Mouse (Mus musculus) forebrain, embryonic 13.5 days (tissue): ENCODE data around the gene Alg13. TPM values are rescaled to one million over a fixed set of nuclear protein-coding genes. Genes with fewer than 3 reads are reported as not detected.

Experiments
- ATAC-seq: fragments of 200-750 bp; cut with Nextera tagmentation; 2 replicates; pipeline ENCODE4 v1.8.0; 2017
- H3K27ac ChIP-seq: fragments of 300-500 bp; sonication (generic); 2 replicates; pipeline ENCODE4 v1.5.1; 2015; ENCODE audit warnings: inconsistent platforms, mild to moderate bottlenecking, moderate library complexity
- H3K27me3 ChIP-seq: fragments of 300-500 bp; sonication (generic); 2 replicates; pipeline ENCODE4 v1.6.1; 2015; ENCODE audit warnings: mild to moderate bottlenecking, inconsistent platforms
- H3K36me3 ChIP-seq: fragments of 300-500 bp; sonication (generic); 2 replicates; pipeline ENCODE4 v1.6.1; 2015; ENCODE audit warnings: mild to moderate bottlenecking, inconsistent platforms; ENCODE audit not compliant: poor library complexity, severe bottlenecking
- H3K4me1 ChIP-seq: fragments of 300-500 bp; sonication (generic); 2 replicates; pipeline ENCODE4 v1.6.1; 2015; ENCODE audit warnings: inconsistent platforms
- H3K4me2 ChIP-seq: fragments of 300-500 bp; sonication (generic); 2 replicates; pipeline ENCODE4 v1.6.1; 2015; ENCODE audit warnings: inconsistent platforms, mild to moderate bottlenecking, moderate library complexity
- H3K4me3 ChIP-seq: fragments of 300-500 bp; sonication (generic); 2 replicates; pipeline ENCODE4 v1.5.1; 2015; ENCODE audit warnings: mild to moderate bottlenecking, inconsistent platforms
- H3K9ac ChIP-seq: fragments of 300-500 bp; sonication (generic); 2 replicates; pipeline ENCODE4 v1.6.1; 2015; ENCODE audit warnings: mild to moderate bottlenecking, inconsistent platforms
- H3K9me3 ChIP-seq: fragments of 300-500 bp; sonication (generic); replicated peaks from 2 replicates; pipeline ENCODE4 v1.6.1; 2016; ENCODE audit warnings: inconsistent platforms
- WGBS: fragments of 180-500 bp; shearing (Covaris S2); methylation state at CpG from one replicate; pipeline ENCODE4 v1.1.7; 2015; 5-methylcytosine and 5-hydroxymethylcytosine counted together
- polyA plus RNA-seq: library from polyadenylated mRNA; unstranded; fragments of >200 nt; fragmentation: Nextera tagmentation; extraction: Ambion mirVana; gene quantifications from 2 replicates; pipeline ENCODE4 v1.2.1, GENCODE M21; 2015

The Alg13 gene
- polyA plus RNA-seq: 18.6 and 20.6 TPM in 2 replicates

- ATAC-seq: peak; percentile 95
- H3K27me3 ChIP-seq: no peaks in the 10 kb centered on the region
- peak within 1 kb of the TSS; percentile 71 for H3K9ac ChIP-seq
- H3K4me2 ChIP-seq: peak within 1 kb of the TSS; percentile 80
- peak within 1 kb of the TSS; percentile 54 for H3K27ac ChIP-seq
- peaks cover 3% of the 10 kb centered on the region; the same call in 1 of the 2 replicates for H3K4me1 ChIP-seq
- no peaks in the 10 kb centered on the region for H3K36me3 ChIP-seq
- H3K4me3 ChIP-seq: peak within 1 kb of the TSS; percentile 61
- 20% methylated on average over 37 of the region's 47 CpGs for WGBS
- H3K9me3 ChIP-seq: no peaks in the 10 kb centered on the region
Observed at GRCm38 (mm10) chrX:144317548-144318163, at the start of gene Alg13. Gene Alg13 (plus strand): TSS chrX:144317804.

- no peak overlapping the region for H3K4me3 ChIP-seq
- no peaks in the 10 kb centered on the region for H3K4me1 ChIP-seq
- no peak overlapping the region for H3K4me2 ChIP-seq
- WGBS: 94% methylated on average over 1 of the region's 1 CpGs
- no peaks in the 10 kb centered on the region for H3K9me3 ChIP-seq
- H3K9ac ChIP-seq: no peak overlapping the region
- H3K27me3 ChIP-seq: no peaks in the 10 kb centered on the region
- no peak overlapping the region for H3K27ac ChIP-seq
- no peaks in the 10 kb centered on the region for H3K36me3 ChIP-seq
- no peak for ATAC-seq
Observed at GRCm38 (mm10) chrX:144268606-144269005, 49.0 kb upstream of the Alg13 start.

DNA sequence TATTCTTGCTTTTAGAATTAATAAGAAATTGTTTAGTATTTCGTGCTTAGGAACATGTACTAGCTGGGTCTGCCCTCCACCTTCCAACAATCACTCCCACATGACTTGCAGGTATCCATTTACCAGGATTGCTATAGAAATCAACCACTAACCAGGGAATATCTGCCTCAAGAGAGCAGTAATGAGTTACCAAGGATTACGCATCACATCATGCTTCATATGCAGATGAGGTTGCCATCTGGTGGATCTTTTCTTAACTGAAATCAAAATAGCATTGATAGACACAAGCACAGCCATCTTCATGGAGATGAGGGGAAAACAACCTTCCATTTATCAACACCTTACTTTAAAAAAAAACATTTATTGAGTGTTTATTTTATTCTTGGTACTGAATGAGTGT lies 16.1 kb upstream of the Alg13 start:
- Histone ChIP-seq H3K27ac (no peak overlapping the region), H3K9ac (no peak overlapping the region), H3K4me2 (no peak overlapping the region), H3K9me3 (no peaks in the 10 kb centered on the region), H3K36me3 (no peaks in the 10 kb centered on the region), H3K27me3 (no peaks in the 10 kb centered on the region), H3K4me1 (no peaks in the 10 kb centered on the region), H3K4me3 (no peak overlapping the region)
- ATAC-seq: peak; percentile 50; the same call in 1 of the 2 replicates
- 68% methylated on average over 2 of the region's 2 CpGs for WGBS

DNA sequence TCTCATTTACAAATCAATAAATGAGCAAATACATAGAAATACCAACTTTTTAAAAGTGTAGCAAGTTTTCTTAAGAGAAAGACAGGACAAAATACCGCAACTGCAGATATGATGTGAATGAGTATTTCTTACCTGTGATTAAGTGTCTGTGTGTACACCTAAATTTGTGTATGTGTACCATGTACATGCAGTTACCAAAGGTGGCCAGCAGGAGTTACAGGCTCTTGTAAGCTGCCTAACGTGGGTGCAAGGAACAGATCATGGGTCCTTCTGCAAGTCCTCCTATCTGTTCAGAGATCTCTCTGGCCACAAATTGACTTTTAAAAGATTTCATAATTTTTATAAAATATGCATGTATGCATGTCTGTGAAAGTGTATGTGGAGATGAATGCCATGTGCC lies 11.9 kb upstream of the Alg13 start:
- H3K9me3 ChIP-seq: no peaks in the 10 kb centered on the region
- H3K27ac ChIP-seq: no peak overlapping the region
- no peaks in the 10 kb centered on the region for H3K4me1 ChIP-seq
- WGBS: 92% methylated on average over 2 of the region's 2 CpGs
- H3K4me2 ChIP-seq: no peak overlapping the region
- no peak for ATAC-seq
- no peak overlapping the region for H3K9ac ChIP-seq
- H3K27me3 ChIP-seq: no peaks in the 10 kb centered on the region
- H3K36me3 ChIP-seq: no peaks in the 10 kb centered on the region
- H3K4me3 ChIP-seq: no peak overlapping the region

DNA sequence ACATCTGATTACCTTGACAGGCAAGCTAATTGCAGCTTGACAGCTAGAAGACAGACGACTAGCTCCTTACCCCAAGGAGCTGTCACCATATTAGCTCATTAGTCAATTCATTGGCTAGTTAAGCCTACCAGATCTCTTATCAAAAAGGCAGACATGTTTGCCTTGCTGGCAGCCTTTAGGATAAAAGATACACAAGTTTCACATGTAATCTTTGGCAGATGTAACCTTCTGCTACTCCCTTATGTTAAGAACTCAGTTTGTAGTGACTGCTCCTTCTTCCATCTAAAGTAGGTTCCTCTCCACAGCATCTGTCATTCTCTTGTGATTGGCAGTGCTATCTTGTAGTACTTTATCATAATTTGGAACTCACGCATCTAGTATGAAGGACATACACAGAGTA lies 3.6 kb upstream of the Alg13 start:
- Histone ChIP-seq H3K27ac (no peak overlapping the region), H3K4me3 (no peak overlapping the region), H3K36me3 (no peaks in the 10 kb centered on the region), H3K9me3 (no peaks in the 10 kb centered on the region), H3K4me1 (no peaks in the 10 kb centered on the region), H3K4me2 (no peak overlapping the region), H3K27me3 (no peaks in the 10 kb centered on the region), H3K9ac (no peak overlapping the region)
- ATAC-seq: no peak
- WGBS: 54% methylated on average over 2 of the region's 2 CpGs

- 27% methylated on average over 5 of the region's 5 CpGs for WGBS
- no peak overlapping the region for H3K9ac ChIP-seq
- ATAC-seq: no peak
- no peaks in the 10 kb centered on the region for H3K9me3 ChIP-seq
- no peak overlapping the region for H3K4me2 ChIP-seq
- H3K4me3 ChIP-seq: no peak overlapping the region
- no peaks in the 10 kb centered on the region for H3K36me3 ChIP-seq
- no peaks in the 10 kb centered on the region for H3K27me3 ChIP-seq
- H3K4me1 ChIP-seq: peaks cover 3% of the 10 kb centered on the region; the same call in 1 of the 2 replicates
- H3K27ac ChIP-seq: no peak overlapping the region
Observed at GRCm38 (mm10) chrX:144315028-144315427, 2.6 kb upstream of the Alg13 start.

DNA sequence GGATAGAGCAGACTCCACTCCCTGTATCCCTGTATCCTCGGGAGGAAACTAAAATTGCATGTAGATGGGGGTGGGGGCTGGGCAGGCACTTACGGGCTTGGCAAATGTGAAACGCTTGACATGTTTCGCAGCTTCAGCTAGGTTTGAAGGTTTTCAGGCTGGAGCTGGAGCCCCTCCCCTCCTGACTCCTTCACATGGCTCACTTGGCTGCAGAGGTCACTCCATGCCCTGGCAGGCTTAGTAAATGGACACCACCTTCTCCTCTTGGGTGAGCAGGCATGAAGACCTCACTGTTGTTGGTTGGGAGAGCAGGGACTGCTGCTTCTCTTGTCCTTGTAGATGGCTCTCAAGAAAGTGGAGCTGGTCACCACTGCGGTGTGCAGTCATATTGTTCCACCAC lies 1.6 kb upstream of the Alg13 start:
- WGBS: 70% methylated on average over 5 of the region's 5 CpGs
- no peaks in the 10 kb centered on the region for H3K27me3 ChIP-seq
- H3K4me3 ChIP-seq: no peak overlapping the region
- H3K4me1 ChIP-seq: peaks cover 3% of the 10 kb centered on the region; the same call in 1 of the 2 replicates
- no peaks in the 10 kb centered on the region for H3K36me3 ChIP-seq
- H3K4me2 ChIP-seq: no peak overlapping the region
- no peak for ATAC-seq
- H3K9ac ChIP-seq: no peak overlapping the region
- no peak overlapping the region for H3K27ac ChIP-seq
- no peaks in the 10 kb centered on the region for H3K9me3 ChIP-seq

DNA sequence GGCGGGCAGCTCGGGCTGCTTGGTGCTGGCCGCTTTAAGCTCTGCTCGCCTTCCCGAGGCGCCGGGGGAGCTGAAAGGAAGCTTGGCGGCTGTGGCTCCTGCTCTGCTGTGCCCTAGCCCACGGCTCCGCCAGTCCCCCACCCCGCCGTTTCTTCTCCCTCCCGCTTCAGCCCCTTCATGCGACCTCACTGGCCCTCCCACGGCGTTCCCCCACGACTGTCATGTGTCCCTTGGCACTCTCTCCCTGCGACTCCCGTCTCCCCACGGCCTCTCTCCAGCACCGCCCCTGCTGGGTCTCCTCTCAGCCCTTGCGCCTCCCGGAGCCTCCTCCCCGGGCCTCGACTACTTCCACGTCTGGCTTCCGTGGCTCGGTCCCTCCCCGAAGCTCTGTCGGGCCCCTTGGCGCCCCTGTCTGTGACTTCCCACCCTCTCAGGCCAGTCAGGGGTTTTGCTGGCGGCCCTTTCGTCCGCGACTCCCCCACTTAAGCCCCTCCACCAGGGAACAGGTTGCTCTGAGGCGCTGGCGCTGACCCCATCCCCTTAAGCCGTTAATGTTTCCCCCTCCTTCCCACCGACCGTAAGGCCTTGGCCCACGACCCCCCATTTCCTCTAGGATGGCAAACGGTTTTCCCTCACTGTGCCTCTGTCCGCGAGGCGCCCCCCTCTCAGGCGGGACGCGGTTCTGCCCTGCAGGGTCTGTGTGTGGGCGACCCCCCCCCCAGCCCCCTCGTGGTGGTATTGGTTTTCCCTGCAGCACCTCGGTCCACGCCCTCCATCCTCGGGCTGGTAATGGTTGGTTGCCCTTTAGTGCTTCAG lies 768 bp downstream of the Alg13 start:
- Histone ChIP-seq H3K9ac (peak overlapping the region; percentile 71), H3K36me3 (no peaks in the 10 kb centered on the region), H3K9me3 (no peaks in the 10 kb centered on the region), H3K4me3 (peak overlapping the region; percentile 61), H3K4me1 (peaks cover 3% of the 10 kb centered on the region; the same call in 1 of the 2 replicates), H3K27ac (peak overlapping the region; percentile 54), H3K4me2 (peak overlapping the region; percentile 80), H3K27me3 (no peaks in the 10 kb centered on the region)
- ATAC-seq: peak; percentile 84
- 21% methylated on average over 36 of the region's 53 CpGs for WGBS

- peak overlapping the region; percentile 80 for H3K4me2 ChIP-seq
- WGBS: 31% methylated on average over 9 of the region's 9 CpGs
- H3K9me3 ChIP-seq: no peaks in the 10 kb centered on the region
- H3K36me3 ChIP-seq: no peaks in the 10 kb centered on the region
- H3K4me1 ChIP-seq: peaks cover 3% of the 10 kb centered on the region; the same call in 1 of the 2 replicates
- no peak for ATAC-seq
- peak overlapping the region; percentile 61; the same call in 1 of the 2 replicates for H3K4me3 ChIP-seq
- no peak overlapping the region for H3K27ac ChIP-seq
- H3K9ac ChIP-seq: no peak overlapping the region
- H3K27me3 ChIP-seq: no peaks in the 10 kb centered on the region
Observed at GRCm38 (mm10) chrX:144319366-144319765, 1.8 kb downstream of the Alg13 start.

DNA sequence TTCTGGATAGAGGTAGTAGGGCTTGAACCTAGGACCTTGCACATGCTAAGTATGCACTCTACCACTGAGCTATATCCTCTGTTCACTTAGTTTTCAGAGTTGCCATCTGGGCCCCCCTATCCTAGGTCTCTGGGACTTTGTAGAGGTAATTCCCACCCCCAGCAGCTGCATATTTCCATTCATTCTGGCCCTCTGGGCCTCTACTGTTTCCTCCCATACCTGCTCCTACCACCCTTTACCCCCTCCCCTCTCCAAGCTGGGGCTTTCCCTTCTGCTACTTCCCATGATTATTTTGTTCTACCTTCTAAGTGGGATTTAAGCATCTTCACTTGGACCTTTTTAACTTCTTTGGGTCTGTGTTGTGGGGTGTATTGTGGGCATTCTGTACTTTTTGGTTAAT lies 7.8 kb downstream of the Alg13 start:
- H3K4me1 ChIP-seq: no peaks in the 10 kb centered on the region
- no peaks in the 10 kb centered on the region for H3K27me3 ChIP-seq
- no peak overlapping the region for H3K4me2 ChIP-seq
- no peak overlapping the region for H3K27ac ChIP-seq
- H3K9me3 ChIP-seq: no peaks in the 10 kb centered on the region
- ATAC-seq: no peak
- no peaks in the 10 kb centered on the region for H3K36me3 ChIP-seq
- no peak overlapping the region for H3K9ac ChIP-seq
- no peak overlapping the region for H3K4me3 ChIP-seq

DNA sequence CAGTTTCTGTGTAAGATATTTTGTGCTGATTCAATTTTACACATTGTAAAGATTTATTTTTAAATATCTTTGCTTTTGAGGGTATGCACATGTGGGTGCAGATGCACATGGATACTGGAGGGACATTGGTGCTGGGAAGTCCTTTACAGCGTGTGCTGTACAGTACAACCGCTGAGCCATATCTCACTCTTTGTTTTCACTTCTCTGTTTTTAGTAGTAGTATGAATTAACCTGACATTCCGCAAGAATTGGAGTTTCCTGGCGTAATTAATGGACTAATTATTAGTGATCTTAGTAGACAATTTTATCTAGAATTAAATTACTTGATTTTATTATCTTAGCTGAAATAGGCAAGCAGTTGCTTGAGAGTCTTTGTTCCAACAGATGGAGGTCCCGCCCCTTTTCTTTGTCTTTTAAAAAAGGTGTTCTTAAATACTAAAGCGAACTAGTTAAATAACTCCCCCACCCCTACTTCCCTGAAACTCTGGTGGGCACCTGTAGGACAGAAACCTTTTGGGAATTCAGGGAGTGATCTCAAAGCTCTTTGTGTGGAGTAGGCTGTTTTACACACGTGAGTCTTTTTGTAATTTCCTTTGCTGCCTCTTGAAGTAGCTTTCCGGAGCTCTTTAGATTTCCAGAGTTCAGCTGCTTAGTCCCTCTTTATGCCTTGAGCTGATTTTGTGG lies 17.9 kb downstream of the Alg13 start:
- Histone ChIP-seq H3K9ac (no peak overlapping the region), H3K4me2 (no peak overlapping the region), H3K36me3 (no peaks in the 10 kb centered on the region), H3K4me3 (no peak overlapping the region), H3K27ac (no peak overlapping the region), H3K9me3 (no peaks in the 10 kb centered on the region), H3K27me3 (no peaks in the 10 kb centered on the region), H3K4me1 (no peaks in the 10 kb centered on the region)
- WGBS: 34% methylated on average over 8 of the region's 8 CpGs
- no peak for ATAC-seq

- H3K4me1 ChIP-seq: no peaks in the 10 kb centered on the region
- no peaks in the 10 kb centered on the region for H3K27me3 ChIP-seq
- H3K9me3 ChIP-seq: no peaks in the 10 kb centered on the region
- no peak for ATAC-seq
- no peak overlapping the region for H3K4me2 ChIP-seq
- H3K27ac ChIP-seq: no peak overlapping the region
- H3K36me3 ChIP-seq: no peaks in the 10 kb centered on the region
- no peak overlapping the region for H3K9ac ChIP-seq
- no peak overlapping the region for H3K4me3 ChIP-seq
Observed at GRCm38 (mm10) chrX:144337938-144338337, 20.3 kb downstream of the Alg13 start.
